Mouse (Mus musculus): ENCODE data around the gene Tedc2.

Tedc2 gene

GRCm38 (mm10) chr17:24213186-24213585 is 7.5 kb downstream of the Tedc2 start:
- DNase-seq (ENCODE audit: low read depth in 1 of 2, low spot score in 2 of 2), result no peak

GRCm38 (mm10) chr17:24212441-24213018 is 8.1 kb downstream of the Tedc2 start:
- DNase-seq (ENCODE audit: low read depth in 1 of 2, low spot score in 2 of 2), result no peak

GRCm38 (mm10) chr17:24211631-24212440 is 8.8 kb downstream of the Tedc2 start:
- DNase-seq (ENCODE audit: low read depth in 1 of 2, low spot score in 2 of 2), result no peak

- no peak for DNase-seq (ENCODE audit: low read depth in 1 of 2, low spot score in 2 of 2)
Measured at GRCm38 (mm10) chr17:24210591-24210990, 10.1 kb downstream of the Tedc2 start.

- no peak for DNase-seq (ENCODE audit: low read depth in 1 of 2, low spot score in 2 of 2)
Measured at GRCm38 (mm10) chr17:24209916-24210240, 10.8 kb downstream of the Tedc2 start.

- DNase-seq (ENCODE audit: low read depth in 1 of 2, low spot score in 2 of 2), result no peak
Measured at GRCm38 (mm10) chr17:24209043-24209915, 11.4 kb downstream of the Tedc2 start, which contains the start of gene Ntn3. TSS of gene Ntn3 (minus strand) at chr17:24209531.

GRCm38 (mm10) chr17:24208641-24209042 is 12.0 kb downstream of the Tedc2 start:
- no peak for DNase-seq (ENCODE audit: low read depth in 1 of 2, low spot score in 2 of 2)

- DNase-seq (ENCODE audit: low read depth in 1 of 2, low spot score in 2 of 2), result no peak
Measured at GRCm38 (mm10) chr17:24207768-24208640, 12.6 kb downstream of the Tedc2 start.

GRCm38 (mm10) chr17:24206451-24207351 is 13.9 kb downstream of the Tedc2 start:
- DNase-seq (ENCODE audit: low read depth in 1 of 2, low spot score in 2 of 2), result no peak

- DNase-seq (ENCODE audit: low read depth in 1 of 2, low spot score in 2 of 2), result no peak
Measured at GRCm38 (mm10) chr17:24205908-24206361, 14.7 kb downstream of the Tedc2 start.

GRCm38 (mm10) chr17:24205284-24205888 is 15.3 kb downstream of the Tedc2 start, which contains the start of gene Tbc1d24:
TSS of gene Tbc1d24 (minus strand) at chr17:24205562.
- peak; percentile 45 to 77 for DNase-seq (ENCODE audit: low read depth in 1 of 2, low spot score in 2 of 2)

- no peak for DNase-seq (ENCODE audit: low read depth in 1 of 2, low spot score in 2 of 2)
Measured at GRCm38 (mm10) chr17:24204846-24205245, 15.8 kb downstream of the Tedc2 start.

- no peak for DNase-seq (ENCODE audit: low read depth in 1 of 2, low spot score in 2 of 2)
Measured at GRCm38 (mm10) chr17:24203611-24204534, 16.8 kb downstream of the Tedc2 start.

- DNase-seq (ENCODE audit: low read depth in 1 of 2, low spot score in 2 of 2), result no peak
Measured at GRCm38 (mm10) chr17:24203068-24203467, 17.6 kb downstream of the Tedc2 start.

GRCm38 (mm10) chr17:24201092-24201491 is 19.6 kb downstream of the Tedc2 start:
- DNase-seq (ENCODE audit: low read depth in 1 of 2, low spot score in 2 of 2), result no peak

- DNase-seq (ENCODE audit: low read depth in 1 of 2, low spot score in 2 of 2), result no peak
Measured at GRCm38 (mm10) chr17:24199741-24200140, 20.9 kb downstream of the Tedc2 start.

- DNase-seq (ENCODE audit: low read depth in 1 of 2, low spot score in 2 of 2), result no peak
Measured at GRCm38 (mm10) chr17:24199252-24199651, 21.4 kb downstream of the Tedc2 start.

Data from monocyte, adult 2 months (primary cell).